Mouse (Mus musculus): ENCODE measurements around the gene Iglon5. TPM values are rescaled to one million over a fixed set of nuclear protein-coding genes. Genes with fewer than 3 reads are reported as not detected.

The Iglon5 gene
- total RNA-seq, 2 experiments from 2014 or later = 1.2 to 1.3 TPM

DNA sequence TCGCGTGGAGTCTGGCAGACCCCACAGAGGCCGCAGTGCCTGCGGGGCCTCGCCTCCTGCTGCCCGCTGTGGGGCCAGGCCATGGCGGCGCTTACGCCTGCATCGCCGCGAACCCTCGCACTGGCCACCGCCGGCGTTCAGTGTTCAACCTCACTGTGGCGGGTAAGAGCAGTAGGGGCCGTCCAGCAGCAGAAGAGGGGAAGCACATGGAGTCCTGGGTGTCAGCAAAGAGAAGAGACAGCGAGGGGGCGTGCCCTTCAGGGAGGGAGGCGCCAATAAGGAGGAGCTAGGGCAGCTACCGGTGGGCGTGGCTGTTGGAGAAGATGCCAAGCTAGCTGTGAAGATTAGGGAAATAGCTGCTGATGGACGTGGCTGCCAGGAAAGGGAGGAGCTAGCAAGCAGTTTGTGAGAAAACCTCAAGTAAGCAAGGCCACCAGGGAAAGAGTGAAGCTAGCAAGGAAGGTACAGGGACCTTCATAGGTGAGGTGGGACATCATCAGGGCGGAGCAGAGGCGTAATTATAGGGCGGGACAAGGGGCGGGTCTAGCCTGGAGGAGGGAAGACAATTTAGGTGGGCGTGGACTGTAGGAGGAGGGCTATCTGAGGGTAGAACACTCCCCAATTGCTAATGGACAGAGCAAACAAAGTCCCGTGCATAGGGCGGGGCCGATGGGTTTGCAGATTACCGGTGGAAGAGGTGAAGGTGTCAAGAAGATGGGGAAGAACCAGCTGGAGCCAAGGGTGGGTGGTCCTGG is 24.4 kb downstream of the Iglon5 start:
- peak; percentile 79 for DNase-seq

DNA sequence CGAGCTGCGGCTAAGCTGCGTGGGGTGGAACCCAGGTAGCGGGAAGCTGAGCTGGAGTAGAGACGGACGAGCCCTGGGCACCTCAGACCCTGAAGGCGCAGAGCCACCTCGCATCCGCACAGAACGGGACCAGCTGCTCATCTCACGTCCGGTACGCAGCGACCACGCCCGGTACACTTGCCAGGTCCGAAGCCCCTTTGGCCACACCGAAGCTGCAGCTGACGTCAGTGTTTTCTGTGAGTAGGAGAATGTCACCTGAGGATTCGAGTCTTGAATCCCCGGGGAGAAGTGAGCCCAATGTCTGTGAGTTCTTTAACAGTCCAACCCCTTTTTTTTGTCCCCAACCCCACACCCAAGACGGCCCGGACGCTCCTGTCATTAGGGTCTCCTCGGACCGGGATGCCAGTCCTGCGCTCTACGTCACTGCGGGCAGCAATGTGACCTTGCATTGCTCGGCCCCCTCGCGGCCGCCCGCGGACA is 25.0 kb downstream of the Iglon5 start:
- DNase-seq = peak; percentile 26

DNA sequence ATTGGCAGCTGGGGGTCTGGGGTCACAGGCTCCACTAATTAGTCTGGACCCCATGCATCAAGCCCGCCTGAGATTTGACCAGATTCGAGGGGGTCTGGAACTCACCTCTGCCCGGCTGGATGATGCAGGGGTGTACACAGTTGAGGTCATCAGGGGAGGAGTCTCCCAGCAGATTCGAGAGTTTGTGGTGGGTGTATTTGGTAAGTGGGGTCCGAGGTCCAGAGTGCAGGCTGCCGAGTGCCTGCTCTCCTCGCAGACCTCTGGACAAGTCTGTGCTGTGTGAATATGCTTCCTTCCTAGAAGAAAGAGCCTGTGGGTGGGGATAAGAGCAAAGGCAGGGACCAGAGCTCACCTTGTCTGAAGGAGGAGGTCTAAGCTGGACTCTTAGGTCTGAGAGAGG is 25.9 kb downstream of the Iglon5 start:
- no peak for DNase-seq

- no peak for DNase-seq
Measured at GRCm38 (mm10) chr7:43462851-43463250, 27.0 kb downstream of the Iglon5 start, which contains the start of gene Vsig10l. TSS of gene Vsig10l (plus strand) at chr7:43463151.

- DNase-seq = no peak
Measured at GRCm38 (mm10) chr7:43454371-43454770, 35.5 kb downstream of the Iglon5 start.

DNA sequence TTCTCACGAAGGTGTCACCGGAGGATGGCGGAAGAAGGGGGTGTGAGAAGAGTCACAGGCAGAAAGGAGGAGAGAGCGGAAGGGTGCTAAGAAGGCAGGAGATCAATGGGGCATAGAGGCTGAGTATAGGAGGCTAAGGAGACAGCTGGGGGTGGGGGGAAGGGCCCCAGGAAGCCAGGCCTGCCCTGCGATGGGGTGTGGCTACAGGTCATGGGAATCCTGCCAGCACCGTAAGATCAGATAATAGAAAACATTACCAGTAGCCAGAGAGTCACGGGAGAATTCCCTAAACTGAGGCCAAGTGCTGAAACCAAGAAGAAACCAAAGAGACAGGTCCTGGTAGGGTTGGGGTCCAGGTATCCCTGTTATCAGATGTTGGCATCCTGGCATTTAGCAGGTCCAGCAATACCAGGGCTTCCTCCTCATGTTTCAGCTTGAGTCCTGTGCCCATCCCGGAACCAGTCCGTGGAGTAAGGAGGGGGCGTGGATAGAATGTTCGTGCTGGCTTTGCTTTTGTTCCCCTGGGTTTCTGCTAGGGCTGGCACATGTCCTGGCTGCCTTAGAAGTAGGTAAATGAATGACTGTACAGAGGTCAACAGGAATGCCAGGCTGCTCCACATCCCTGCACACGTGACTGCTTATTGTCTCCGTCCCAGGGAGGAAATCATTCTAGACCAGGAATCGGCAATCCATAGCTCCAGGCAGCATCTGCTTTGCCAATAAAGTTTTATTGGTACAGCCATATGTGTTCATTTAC is 36.1 kb downstream of the Iglon5 start:
- no peak for DNase-seq

- DNase-seq = no peak
Measured at GRCm38 (mm10) chr7:43452609-43453008, 37.3 kb downstream of the Iglon5 start.

DNA sequence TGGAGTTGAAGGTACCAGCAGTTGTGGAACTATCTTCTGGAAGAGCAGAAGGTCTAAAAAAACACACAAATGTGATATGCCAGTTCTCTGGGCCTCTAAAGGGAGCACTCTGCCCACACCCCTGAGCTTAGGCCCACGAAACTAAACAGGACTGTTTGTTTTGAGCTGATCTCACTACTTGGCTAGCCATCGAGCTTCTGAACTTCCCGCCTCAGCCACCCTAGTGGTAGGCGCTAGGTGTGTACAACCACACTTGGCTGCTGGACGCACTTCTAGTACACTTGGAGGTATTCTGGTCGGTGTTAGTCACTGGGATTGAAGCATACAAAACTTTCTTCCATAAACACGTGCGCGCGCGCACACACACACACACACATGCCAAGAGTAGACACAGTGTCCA is 38.1 kb downstream of the Iglon5 start:
- no peak for DNase-seq

- no peak for DNase-seq
Measured at GRCm38 (mm10) chr7:43449811-43450210, 40.1 kb downstream of the Iglon5 start.

DNA sequence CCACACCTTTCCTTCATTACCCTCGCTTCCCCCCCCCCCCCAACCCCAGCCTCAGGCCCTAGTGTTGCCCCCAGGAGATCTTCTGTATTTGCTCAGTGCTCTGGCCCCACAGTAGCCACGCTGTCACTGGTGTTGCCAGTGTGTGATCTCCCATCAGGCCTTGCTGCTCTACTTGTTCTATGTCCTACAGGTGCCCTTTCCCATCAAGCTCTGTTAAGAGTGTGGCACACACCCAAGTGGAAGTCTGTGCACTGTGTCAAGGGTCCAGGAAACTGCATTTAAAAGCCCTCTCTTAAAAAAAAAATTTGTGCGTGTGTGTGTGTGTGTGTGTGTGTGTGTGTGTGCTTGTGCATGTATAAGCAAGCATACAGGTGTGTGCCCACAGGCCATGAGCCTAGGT is 41.6 kb downstream of the Iglon5 start:
- no peak for DNase-seq

GRCm38 (mm10) chr7:43447801-43448200 is 42.1 kb downstream of the Iglon5 start:
- no peak for DNase-seq

GRCm38 (mm10) chr7:43443917-43444293 is 46.0 kb downstream of the Iglon5 start, which contains the start of the genes Etfb and Gm45233:
TSS of gene Etfb (plus strand) at chr7:43444083.
TSS of gene Gm45233 (plus strand) at chr7:43444128.
- peak; percentile 90 for DNase-seq

DNA sequence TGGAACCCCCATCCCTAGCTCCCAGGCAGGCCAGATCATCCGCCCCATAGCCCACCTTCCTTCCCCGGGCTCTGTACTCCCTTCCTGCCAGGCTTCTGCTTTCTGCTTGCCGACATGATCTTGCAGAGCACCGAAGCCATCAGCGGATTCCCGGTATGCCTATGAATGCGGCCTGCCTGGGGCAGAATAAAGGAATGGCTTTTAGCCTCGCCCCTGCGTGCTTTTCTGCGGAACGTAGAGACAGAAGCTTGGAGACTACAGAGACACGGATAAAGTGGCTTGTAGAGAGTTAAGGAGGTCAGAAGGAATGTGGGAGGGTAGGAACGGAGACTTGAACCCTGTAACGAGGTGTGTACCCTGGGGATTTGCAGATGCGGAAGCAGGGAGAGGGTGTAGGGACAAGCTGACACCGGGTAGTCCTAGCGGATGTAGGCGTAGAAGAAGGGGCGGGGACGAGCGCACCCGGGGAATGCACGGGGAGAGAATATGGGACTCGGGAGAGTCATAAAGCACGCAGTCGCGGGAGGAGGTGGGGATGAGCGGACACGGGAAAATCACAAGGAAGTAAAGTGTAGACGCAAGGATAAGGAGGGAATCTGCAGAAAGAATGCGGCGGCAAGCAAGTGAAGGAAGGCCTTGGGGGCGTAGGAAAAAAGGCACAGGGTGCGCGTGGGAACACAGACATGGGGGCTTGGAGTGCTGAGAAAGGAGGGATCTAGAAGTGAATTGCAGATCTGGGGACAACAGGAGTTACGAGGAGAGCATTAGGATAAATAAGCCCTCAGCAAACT is 46.6 kb downstream of the Iglon5 start:
- DNase-seq = peak; percentile 67

GRCm38 (mm10) chr7:43442684-43443083 is 47.2 kb downstream of the Iglon5 start:
- DNase-seq = no peak

DNA sequence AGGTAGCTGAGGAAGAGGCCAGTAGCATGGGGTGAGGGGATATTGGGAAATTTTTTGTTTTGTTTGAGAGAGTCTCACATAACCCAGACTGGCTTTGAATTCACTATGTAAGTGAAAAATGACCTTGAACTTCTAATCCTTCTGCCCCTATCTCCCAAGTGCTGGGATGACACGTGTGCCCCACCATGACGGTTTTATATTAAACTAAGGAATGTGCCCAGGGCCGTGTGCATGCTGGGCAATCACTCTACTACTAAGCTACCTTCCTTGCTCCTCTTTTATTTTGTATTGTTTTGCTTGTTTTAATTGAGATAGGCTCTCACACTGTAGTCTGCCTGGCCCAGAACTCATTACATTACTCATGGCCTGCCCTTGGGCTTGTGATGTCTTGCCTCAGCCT is 48.8 kb downstream of the Iglon5 start:
- DNase-seq = no peak

- no peak for DNase-seq
Measured at GRCm38 (mm10) chr7:43440482-43440881, 49.4 kb downstream of the Iglon5 start, which contains the start of gene Cldnd2. TSS of gene Cldnd2 (plus strand) at chr7:43440782.

DNA sequence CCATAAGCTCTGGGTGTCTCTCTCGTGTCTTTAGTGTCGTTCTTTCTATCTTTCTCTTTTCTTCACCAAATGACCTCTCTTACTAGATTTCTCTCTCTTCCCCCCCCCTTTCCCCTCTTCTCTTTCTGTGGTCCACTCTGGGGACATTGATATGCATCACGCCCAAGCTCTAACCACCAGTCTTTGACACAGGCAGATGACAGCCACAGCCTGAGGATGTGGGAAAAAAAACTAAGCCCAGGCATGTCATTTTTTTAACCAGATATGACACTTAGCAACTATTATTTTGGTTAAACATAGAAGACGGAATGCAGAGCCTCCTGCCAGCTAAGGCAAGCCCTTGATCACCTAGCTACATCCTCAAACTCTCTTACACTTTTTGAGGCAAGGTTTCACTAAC is 51.3 kb downstream of the Iglon5 start:
- no peak for DNase-seq

DNA sequence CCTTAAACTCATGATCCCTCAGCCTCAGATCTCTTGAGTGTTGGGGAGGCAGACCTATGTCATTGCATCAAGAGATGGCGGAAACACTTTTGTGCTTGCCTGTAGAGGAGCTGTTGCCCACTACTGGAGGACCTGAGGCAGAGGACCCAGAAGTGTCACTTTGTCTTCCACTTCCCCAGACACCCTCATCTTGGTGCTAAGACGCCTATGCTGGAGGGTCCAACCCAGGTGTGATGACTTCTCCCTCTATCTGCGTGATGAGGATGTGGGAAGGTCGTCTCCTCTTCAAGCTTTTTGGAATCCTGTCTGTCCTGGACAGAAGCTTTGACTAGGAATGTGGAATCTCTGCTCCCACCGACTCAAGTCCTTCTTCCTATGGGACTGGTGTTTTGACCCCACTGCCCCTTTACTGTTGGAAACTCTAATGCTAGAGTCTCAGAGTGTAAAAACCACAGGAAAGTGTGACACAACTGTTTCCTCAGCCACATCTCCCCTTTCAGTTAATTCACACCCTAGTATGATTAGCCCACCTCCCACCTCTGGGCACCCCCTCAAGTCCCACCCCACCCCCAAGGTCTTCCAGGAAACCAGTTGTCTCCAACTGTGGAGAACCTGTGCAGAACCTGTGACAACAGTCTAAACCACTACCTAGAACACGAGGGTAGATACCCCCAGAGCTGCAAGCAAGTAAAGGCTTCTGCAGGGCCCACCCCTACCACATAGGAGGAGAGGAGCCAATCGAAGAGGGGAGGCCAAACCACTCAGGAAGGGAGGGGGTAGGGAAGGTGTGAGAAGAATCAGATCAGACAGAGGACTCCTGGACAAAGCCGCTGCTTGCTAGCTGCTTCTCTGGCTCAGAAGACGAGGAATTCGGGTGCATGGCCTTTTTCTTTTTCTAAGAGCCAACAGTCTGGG is 53.3 kb downstream of the Iglon5 start, which contains the start of gene Nkg7:
TSS of gene Nkg7 (plus strand) at position 733 of the 915 bp plus-strand sequence.
- DNase-seq = no peak

- DNase-seq = no peak
Measured at GRCm38 (mm10) chr7:43434676-43435075, 55.2 kb downstream of the Iglon5 start.

DNA sequence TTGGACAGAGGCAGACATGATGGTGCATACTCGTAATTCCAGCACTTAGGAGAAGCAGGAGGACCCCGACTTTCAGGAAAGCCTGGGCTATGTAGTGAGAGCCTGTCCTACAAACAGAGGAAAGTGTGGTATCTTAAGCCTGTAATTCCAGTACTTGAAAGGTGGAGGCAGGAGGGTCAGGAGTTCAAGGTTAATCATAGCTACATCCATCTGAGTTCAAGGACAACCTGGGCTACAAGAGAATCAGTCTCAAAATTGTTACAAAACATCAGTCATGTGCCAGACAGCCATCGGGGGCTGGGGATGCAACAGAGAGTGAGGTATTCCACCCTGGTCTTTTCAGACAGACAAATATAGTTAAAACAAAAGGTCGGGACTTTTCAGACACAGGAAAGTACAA is 57.0 kb downstream of the Iglon5 start:
- DNase-seq = no peak

- DNase-seq = no peak
Measured at GRCm38 (mm10) chr7:43429500-43429899, 60.4 kb downstream of the Iglon5 start.
